Mouse (Mus musculus) heart, embryonic 16.5 days (tissue): Measurements from ENCODE around the gene Atp6v0a2. TPM values are rescaled to one million over a fixed set of nuclear protein-coding genes. Genes with fewer than 3 reads are reported as not detected.

Experiments
- ATAC-seq: fragments of 200-750 bp; cut with Nextera tagmentation; replicated peaks from 2 replicates; pipeline ENCODE4 v1.8.0; 2017; ENCODE audit warnings: moderate number of reproducible peaks; ENCODE audit not compliant: insufficient read depth, low FRiP score; ENCODE audit errors: extremely low read depth
- H3K27ac ChIP-seq: fragments of 300-500 bp; sonication (generic); 2 replicates; pipeline ENCODE4 v1.5.1; 2014; ENCODE audit warnings: mild to moderate bottlenecking, low read length, control low read depth, moderate library complexity
- H3K27me3 ChIP-seq: fragments of 300-500 bp; sonication (generic); 2 replicates; pipeline ENCODE4 v1.6.1; 2014; ENCODE audit warnings: low read length, mixed read lengths; ENCODE audit not compliant: control insufficient read depth, insufficient read depth
- H3K36me3 ChIP-seq: fragments of 300-500 bp; sonication (generic); 2 replicates; pipeline ENCODE4 v1.6.1; 2014; ENCODE audit not compliant: control insufficient read depth, insufficient read depth
- H3K4me1 ChIP-seq: fragments of 300-500 bp; sonication (generic); 2 replicates; pipeline ENCODE4 v1.6.1; 2014; ENCODE audit warnings: low read length, mixed read lengths; ENCODE audit not compliant: control insufficient read depth, insufficient read depth
- H3K4me2 ChIP-seq: fragments of 300-500 bp; sonication (generic); 2 replicates; pipeline ENCODE4 v1.6.1; 2014; ENCODE audit warnings: low read depth, mild to moderate bottlenecking, control low read depth, low read length
- H3K4me3 ChIP-seq: fragments of 300-500 bp; sonication (generic); 2 replicates; pipeline ENCODE4 v1.5.1; 2014; ENCODE audit warnings: mild to moderate bottlenecking, control low read depth, low read length
- H3K9ac ChIP-seq: fragments of 300-500 bp; sonication (generic); 2 replicates; pipeline ENCODE4 v1.6.1; 2014; ENCODE audit warnings: low read length, control low read depth
- H3K9me3 ChIP-seq: fragments of 300-500 bp; sonication (generic); replicated peaks from 2 replicates; pipeline ENCODE4 v1.6.1; 2016; ENCODE audit warnings: low read length; ENCODE audit not compliant: control insufficient read depth
- WGBS: fragments of 180-500 bp; shearing (Covaris S2); extraction: QIAGEN DNeasy Blood & Tissue Kit; methylation state at CpG from one replicate; pipeline ENCODE4 v1.1.7; 2014; 5-methylcytosine and 5-hydroxymethylcytosine counted together
- polyA plus RNA-seq: library from polyadenylated mRNA; unstranded; fragments of >200 nt; fragmentation: Nextera tagmentation; extraction: Ambion mirVana; gene quantifications from 2 replicates; pipeline ENCODE4 v1.2.1, GENCODE M21; 2015

Atp6v0a2 gene
- polyA plus RNA-seq, 1 experiment from 2014 or later: 32.3 TPM

DNA sequence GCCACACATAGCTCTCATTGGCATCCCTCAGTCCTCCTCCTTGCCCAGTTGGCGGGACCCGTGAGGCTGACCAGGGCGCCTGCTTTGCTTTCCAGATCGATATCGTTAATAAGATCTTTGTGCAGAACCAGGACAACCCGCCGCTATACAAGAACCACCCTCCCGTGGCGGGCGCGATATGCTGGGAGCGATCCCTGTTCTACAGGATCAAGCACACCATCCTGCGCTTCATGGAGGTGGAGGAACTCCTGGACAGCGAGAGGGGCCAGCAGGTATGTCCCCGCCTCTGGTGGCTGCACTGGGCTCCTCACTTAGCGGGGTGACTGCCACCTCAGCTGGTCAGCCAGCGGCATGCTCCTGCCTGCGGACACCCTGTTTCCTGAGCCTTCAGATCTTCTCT is 119.9 kb downstream of the Atp6v0a2 start:
- no peaks in the 10 kb centered on the region for H3K4me1 ChIP-seq
- H3K9me3 ChIP-seq: no peaks in the 10 kb centered on the region
- H3K4me2 ChIP-seq: no peak overlapping the region
- H3K9ac ChIP-seq: no peak overlapping the region
- no peak for ATAC-seq
- 77% methylated on average over 18 of the region's 18 CpGs for WGBS
- no peaks in the 10 kb centered on the region for H3K27me3 ChIP-seq
- no peaks in the 10 kb centered on the region for H3K36me3 ChIP-seq
- H3K4me3 ChIP-seq: no peak overlapping the region
- no peak overlapping the region for H3K27ac ChIP-seq

DNA sequence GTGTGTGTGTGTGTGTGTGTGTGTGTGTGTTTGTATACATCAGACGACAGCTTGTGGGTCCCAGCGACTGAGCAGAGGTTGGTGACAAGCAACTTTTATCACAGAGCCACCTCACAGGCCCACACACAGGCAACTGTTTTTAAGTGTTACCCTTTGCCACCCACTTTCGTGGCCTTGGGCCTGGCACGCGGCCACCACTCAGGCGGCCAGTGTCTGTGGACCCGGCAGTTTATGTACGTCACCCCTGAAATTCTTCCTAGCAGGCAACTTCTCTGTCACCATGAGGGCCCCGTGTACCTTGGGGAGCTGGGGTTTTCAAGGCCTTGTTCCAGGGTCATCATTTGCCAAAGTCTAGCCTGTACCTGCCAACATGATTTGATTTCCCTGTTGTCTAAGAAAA is 123.3 kb downstream of the Atp6v0a2 start:
- H3K4me1 ChIP-seq: no peaks in the 10 kb centered on the region
- no peak overlapping the region for H3K27ac ChIP-seq
- H3K9me3 ChIP-seq: no peaks in the 10 kb centered on the region
- no peak overlapping the region for H3K4me2 ChIP-seq
- no peak overlapping the region for H3K4me3 ChIP-seq
- H3K36me3 ChIP-seq: no peaks in the 10 kb centered on the region
- H3K27me3 ChIP-seq: no peaks in the 10 kb centered on the region
- H3K9ac ChIP-seq: no peak overlapping the region
- WGBS: 70% methylated on average over 9 of the region's 9 CpGs
- no peak for ATAC-seq

DNA sequence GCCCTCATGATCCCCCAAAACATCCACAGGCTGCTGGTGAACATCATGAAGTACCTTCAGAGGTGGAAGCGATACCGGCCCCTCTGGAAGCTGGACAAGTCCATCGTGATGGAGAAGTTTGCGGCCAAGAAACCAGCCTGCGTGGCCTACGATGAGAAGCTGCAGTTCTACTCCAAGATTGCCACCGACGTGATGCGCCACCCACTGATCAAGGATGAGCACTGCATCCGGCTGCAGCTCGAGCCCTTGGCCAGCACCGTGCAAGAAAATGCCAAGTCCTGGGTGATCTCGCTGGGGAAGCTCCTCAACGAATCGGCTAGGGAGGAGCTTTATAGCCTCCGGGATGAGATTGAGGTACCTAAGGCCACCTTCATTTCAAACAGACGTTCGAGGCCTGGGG is 132.6 kb downstream of the Atp6v0a2 start:
- Histone ChIP-seq H3K4me1 (no peaks in the 10 kb centered on the region), H3K27me3 (no peaks in the 10 kb centered on the region), H3K9me3 (peaks cover 7% of the 10 kb centered on the region; the same call in 1 of the 2 replicates), H3K36me3 (no peaks in the 10 kb centered on the region), H3K9ac (no peak overlapping the region), H3K4me2 (no peak overlapping the region), H3K4me3 (no peak overlapping the region), H3K27ac (no peak overlapping the region)
- ATAC-seq: no peak
- 58% methylated on average over 18 of the region's 18 CpGs for WGBS

DNA sequence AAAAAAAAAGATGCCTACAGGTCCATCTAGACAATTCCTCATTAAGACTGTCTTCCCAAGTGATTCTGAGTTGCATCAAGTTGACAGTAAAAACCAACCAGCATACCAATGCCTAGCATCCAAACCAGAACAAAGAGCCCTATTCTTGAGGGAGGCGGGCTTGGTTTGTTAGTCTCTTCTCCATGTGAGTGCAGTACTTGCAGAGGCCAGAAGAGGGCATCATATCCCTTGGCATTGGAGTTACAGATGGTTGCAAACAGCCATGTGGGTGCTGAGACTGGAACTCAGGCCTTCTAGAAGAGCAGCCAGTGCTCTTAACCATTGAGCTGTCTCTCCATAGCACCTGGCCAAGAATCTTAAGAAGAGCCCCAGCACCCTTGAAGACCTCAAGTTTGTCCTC is 133.4 kb downstream of the Atp6v0a2 start:
- Histone ChIP-seq H3K9ac (no peak overlapping the region), H3K36me3 (no peaks in the 10 kb centered on the region), H3K27ac (no peak overlapping the region), H3K4me1 (no peaks in the 10 kb centered on the region), H3K4me2 (no peak overlapping the region), H3K9me3 (peaks cover 7% of the 10 kb centered on the region; the same call in 1 of the 2 replicates), H3K4me3 (no peak overlapping the region), H3K27me3 (no peaks in the 10 kb centered on the region)
- 88% methylated on average over 1 of the region's 1 CpGs for WGBS
- ATAC-seq: no peak

Other genes starting within 250 kb of the Atp6v0a2 start
- 57.9 and 61.1 TPM in 2 replicates for gene Sbno1, start 202.6 kb upstream of the Atp6v0a2 start, polyA plus RNA-seq
- 30.4 and 31.2 TPM in 2 replicates for gene Kmt5a, start 188.6 kb upstream of the Atp6v0a2 start, polyA plus RNA-seq
- 19.2 and 21.3 TPM in 2 replicates for gene Rilpl2, start 150.2 kb upstream of the Atp6v0a2 start, polyA plus RNA-seq
- 23.2 and 24.1 TPM in 2 replicates for gene Snrnp35, start 145.4 kb upstream of the Atp6v0a2 start, polyA plus RNA-seq
- 27.7 and 28.2 TPM in 2 replicates for gene Rilpl1, start 97.2 kb upstream of the Atp6v0a2 start, polyA plus RNA-seq
- 435 and 443 TPM in 2 replicates for gene Tmed2, start 87.9 kb upstream of the Atp6v0a2 start, polyA plus RNA-seq
- 8.4 and 8.7 TPM in 2 replicates for gene Ddx55, start 75.7 kb upstream of the Atp6v0a2 start, polyA plus RNA-seq
- 53.3 and 62.2 TPM in 2 replicates for gene Eif2b1, start 49.4 kb upstream of the Atp6v0a2 start, polyA plus RNA-seq
- 34.3 TPM in 2 replicates for gene Gtf2h3, start 49.4 kb upstream of the Atp6v0a2 start, polyA plus RNA-seq
- gene Dnah10, start 96.5 kb downstream of the Atp6v0a2 start, polyA plus RNA-seq: 0.09 and 0.19 TPM in 2 replicates
- gene Ccdc92, start 233.8 kb downstream of the Atp6v0a2 start, polyA plus RNA-seq: 3.1 and 3.2 TPM in 2 replicates
- 54.2 and 56.0 TPM in 2 replicates for gene Zfp664, start 234.1 kb downstream of the Atp6v0a2 start, polyA plus RNA-seq